Mouse (Mus musculus) heart, adult 2 months (tissue): ENCODE measurements around the gene Bud23.

Experiments used
- CTCF ChIP-seq: fragments of 200-600 bp; IDR thresholded peaks from 2 replicates; pipeline ENCODE4 v1.8.1; 2022; ENCODE audit warnings: antibody characterized with exemption, mild to moderate bottlenecking, moderate library complexity
- EP300 ChIP-seq: fragments of 200-500 bp; IDR thresholded peaks from 2 replicates; pipeline ENCODE4 v1.6.1; 2011; ENCODE audit warnings: low read depth, low read length, control low read depth; ENCODE audit not compliant: insufficient read depth

DNA sequence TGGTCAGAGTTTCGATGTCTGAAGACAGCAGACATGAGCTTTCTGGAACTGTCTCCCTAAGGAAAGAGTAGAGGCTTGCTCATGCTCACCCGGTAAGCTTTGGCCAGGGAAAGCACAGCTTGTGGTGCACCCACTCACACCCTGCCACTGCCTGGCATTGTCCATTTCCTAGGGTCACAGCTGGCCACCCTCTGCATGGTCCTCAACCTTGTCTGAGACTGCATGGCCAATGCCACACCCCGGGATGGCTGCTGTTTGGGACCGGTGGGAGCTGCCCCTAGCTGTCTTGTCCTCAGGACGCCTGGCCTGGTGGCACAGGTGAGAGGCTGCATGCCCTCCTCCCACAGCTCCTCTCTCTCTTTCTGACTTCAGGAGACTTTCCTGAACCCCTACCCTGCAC lies 16.2 kb downstream of the Bud23 start:
- TF ChIP-seq CTCF, result no peak
- TF ChIP-seq EP300, result no peak
